Mouse (Mus musculus) heart, postnatal 0 days (tissue): ENCODE measurements around the gene Dnase1l3.

Experiments used
- CTCF ChIP-seq: IDR thresholded peaks from 2 replicates; pipeline ENCODE4 v1.5.1; 2016; ENCODE audit warnings: antibody characterized with exemption, control low read depth, low read depth
- EP300 ChIP-seq: IDR thresholded peaks from 2 replicates; pipeline ENCODE4 v1.6.1; 2016; ENCODE audit warnings: antibody characterized with exemption, low read depth

DNA sequence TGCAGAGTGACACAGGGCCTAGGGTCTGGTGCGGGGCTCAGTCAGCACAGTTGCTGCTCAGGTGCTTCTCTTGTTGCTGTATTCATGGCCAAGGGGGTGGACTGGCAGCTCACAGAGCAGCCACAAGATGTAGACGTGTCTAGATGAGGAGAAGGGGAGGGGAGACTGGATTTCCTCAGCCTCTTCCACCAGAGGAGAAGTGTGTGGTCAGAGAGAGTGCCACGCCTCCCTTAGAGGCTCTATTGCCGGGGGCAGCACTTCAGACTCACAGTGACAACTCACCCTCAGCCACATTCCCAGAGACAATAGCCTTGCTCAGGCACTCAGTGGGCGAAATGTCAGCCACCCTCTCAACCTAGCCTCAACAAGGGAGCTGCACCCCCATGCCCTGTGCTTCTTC is 49.1 kb downstream of the Dnase1l3 start:
- TF ChIP-seq EP300 (no peak), CTCF (no peak)
